Mouse (Mus musculus): ENCODE measurements around the gene Ccdc151.

- TF ChIP-seq POLR2A (IDR thresholded peaks at IDR 0.05; ENCODE audit: insufficient read length, low read depth) (no peak), TCF3 (IDR thresholded peaks at IDR 0.05; ENCODE audit: insufficient read length, low read depth) (peak; percentile 49)
Measured at GRCm38 (mm10) chr9:21968883-21969282, 33.6 kb downstream of the Ccdc151 start.

Data from myocyte (in vitro differentiated cells).